Mouse (Mus musculus) limb, embryonic 14.5 days (tissue): ENCODE measurements at regions not wholly inside any gene's neighbourhood (a gene's known extent, or its start where the extent isn't known, plus 50 kb on each side); places are given as distances from the start of the nearest gene placed in this dataset.

Experiments
- ATAC-seq: fragments of 200-750 bp; cut with Nextera tagmentation; 2 replicates; pipeline ENCODE4 v1.8.0; 2017; ENCODE audit warnings: low read depth, moderate number of reproducible peaks, moderate TSS enrichment; ENCODE audit not compliant: low FRiP score
- DNase-seq: peaks from one replicate; pipeline ENCODE4 v3.0.0-alpha.2; 2015; ENCODE audit warnings: low spot score
- H3K27ac ChIP-seq: fragments of 300-500 bp; sonication (generic); replicated peaks from 2 replicates; pipeline ENCODE4 v1.5.1; 2014; ENCODE audit warnings: low read depth, mild to moderate bottlenecking, low read length, moderate library complexity, mixed read lengths
- H3K27me3 ChIP-seq: fragments of 300-500 bp; sonication (generic); 2 replicates; pipeline ENCODE4 v1.6.1; 2014; ENCODE audit warnings: low read length, mixed read lengths; ENCODE audit not compliant: control insufficient read depth, insufficient read depth
- H3K36me3 ChIP-seq: fragments of 300-500 bp; sonication (generic); 2 replicates; pipeline ENCODE4 v1.6.1; 2014; ENCODE audit warnings: mild to moderate bottlenecking, low read length, moderate library complexity, mixed read lengths; ENCODE audit not compliant: control insufficient read depth, insufficient read depth
- H3K4me1 ChIP-seq: fragments of 300-500 bp; sonication (generic); 2 replicates; pipeline ENCODE4 v1.6.1; 2014; ENCODE audit warnings: antibody characterized with exemption, low read length, mixed read lengths; ENCODE audit not compliant: control insufficient read depth, insufficient read depth
- H3K4me2 ChIP-seq: fragments of 300-500 bp; sonication (generic); replicated peaks from 2 replicates; pipeline ENCODE4 v1.6.1; 2014; ENCODE audit warnings: low read depth, mild to moderate bottlenecking, low read length, moderate library complexity; ENCODE audit not compliant: severe bottlenecking
- H3K4me3 ChIP-seq: fragments of 300-500 bp; sonication (generic); replicated peaks from 2 replicates; pipeline ENCODE4 v1.5.1; 2014; ENCODE audit warnings: low read length
- H3K9ac ChIP-seq: fragments of 300-500 bp; sonication (generic); 2 replicates; pipeline ENCODE4 v1.6.1; 2014; ENCODE audit warnings: mild to moderate bottlenecking, low read depth, low read length, moderate library complexity; ENCODE audit not compliant: severe bottlenecking
- H3K9me3 ChIP-seq: fragments of 300-500 bp; sonication (generic); 2 replicates; pipeline ENCODE4 v1.6.1; 2016; ENCODE audit warnings: low read length; ENCODE audit not compliant: control insufficient read depth
- POLR2A ChIP-seq: fragments of 200-500 bp; IDR thresholded peaks from 2 replicates; pipeline ENCODE4 v1.8.0; 2012; ENCODE audit warnings: inconsistent platforms, mild to moderate bottlenecking, moderate library complexity, borderline replicate concordance; ENCODE audit not compliant: insufficient read depth, insufficient read length; ENCODE audit errors: extremely low read depth
- WGBS: fragments of 180-500 bp; shearing (Covaris S2); extraction: QIAGEN DNeasy Blood & Tissue Kit; methylation state at CpG from one replicate; pipeline ENCODE4 v1.1.7; 2014; 5-methylcytosine and 5-hydroxymethylcytosine counted together

DNA sequence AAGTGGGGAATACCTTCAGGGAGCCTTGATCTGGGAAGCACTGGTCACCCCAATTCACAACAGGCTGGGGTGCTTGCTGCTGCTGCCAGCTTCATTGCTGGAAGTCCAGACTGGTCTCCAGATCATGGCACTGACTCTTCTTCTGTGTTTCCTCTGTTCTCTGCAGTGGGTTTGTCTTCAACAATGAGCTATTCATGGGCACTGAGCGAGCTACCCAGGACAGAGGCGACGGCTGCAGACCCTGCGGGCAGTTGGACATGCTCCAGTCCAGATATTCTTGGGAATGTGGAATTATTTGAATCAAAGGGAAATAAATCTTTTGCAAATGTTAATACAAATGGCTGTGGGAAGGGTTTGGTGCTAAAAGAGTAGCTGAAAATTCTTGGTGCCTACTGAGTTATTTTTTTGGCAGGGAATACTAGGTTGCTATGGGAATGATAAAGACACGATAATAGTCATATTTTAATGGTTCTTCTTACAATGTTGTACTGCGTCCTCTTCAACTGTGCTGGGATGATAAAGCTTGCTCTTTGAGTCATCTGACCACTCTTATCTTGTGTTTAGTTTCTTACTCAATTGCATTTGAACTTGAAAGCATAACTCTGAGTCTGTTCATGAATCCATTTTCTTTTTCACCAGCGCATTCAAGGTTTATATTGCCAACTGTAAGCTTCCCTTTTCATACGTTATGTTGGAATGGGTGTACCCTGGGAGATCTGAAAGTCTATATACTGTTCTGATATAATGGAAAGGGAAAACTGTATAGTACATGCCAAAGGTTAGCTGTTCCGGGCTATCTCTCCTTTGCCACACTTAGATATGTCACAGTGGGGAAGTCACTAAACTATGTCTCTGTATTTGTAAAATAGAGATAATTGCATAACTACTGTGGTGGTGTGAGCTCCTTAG lies 120.1 kb upstream of the Map3k1 start:
- 88% methylated on average over 9 of the region's 9 CpGs for WGBS

DNA sequence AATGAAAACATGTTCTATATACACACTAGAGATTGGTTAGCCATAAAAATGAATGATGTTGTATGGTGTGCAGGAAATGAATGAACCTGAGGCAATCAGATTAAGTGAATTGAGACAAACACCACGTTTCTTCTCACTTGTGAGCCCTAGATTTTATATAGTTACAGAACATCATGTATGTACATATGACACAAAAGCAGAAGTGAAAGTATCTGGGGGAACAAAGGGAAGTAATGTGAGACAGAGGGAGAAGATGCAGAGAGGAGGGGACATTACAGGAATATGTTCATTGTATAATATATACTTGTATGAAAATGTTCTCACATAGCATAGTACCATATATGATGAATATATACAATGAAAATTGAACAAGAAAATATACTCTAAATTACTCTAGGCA lies 121.1 kb upstream of the Map3k1 start:
- WGBS = 63% methylated on average over 1 of the region's 1 CpGs
- Histone ChIP-seq H3K4me1 (no peaks in the 10 kb centered on the region), H3K9me3 (no peaks in the 10 kb centered on the region), H3K4me2 (no peak overlapping the region), H3K9ac (no peak overlapping the region), H3K27me3 (no peaks in the 10 kb centered on the region), H3K4me3 (no peak overlapping the region), H3K36me3 (no peaks in the 10 kb centered on the region), H3K27ac (no peak overlapping the region)
- no peak for TF ChIP-seq POLR2A
- no peak for ATAC-seq
- no peak for DNase-seq

More for the DNA sequence above, 120.1 kb upstream of the Map3k1 start:
- Histone ChIP-seq H3K36me3 (no peaks in the 10 kb centered on the region), H3K27me3 (no peaks in the 10 kb centered on the region), H3K4me2 (no peak overlapping the region), H3K27ac (no peak overlapping the region), H3K9me3 (no peaks in the 10 kb centered on the region), H3K4me3 (no peak overlapping the region), H3K4me1 (no peaks in the 10 kb centered on the region), H3K9ac (no peak overlapping the region)
- no peak for DNase-seq
- no peak for TF ChIP-seq POLR2A
- no peak for ATAC-seq

- H3K9me3 ChIP-seq = no peaks in the 10 kb centered on the region
- no peaks in the 10 kb centered on the region for H3K36me3 ChIP-seq
- H3K27ac ChIP-seq = no peak overlapping the region
- no peak for DNase-seq
- H3K4me1 ChIP-seq = 0 out of 2 replicates have a peak, but pooled peaks cover 3% of the 10 kb centered on the region
- H3K4me3 ChIP-seq = no peak overlapping the region
- no peaks in the 10 kb centered on the region for H3K27me3 ChIP-seq
- no peak for TF ChIP-seq POLR2A
- WGBS = 93% methylated on average over 3 of the region's 3 CpGs
- no peak for ATAC-seq
- H3K4me2 ChIP-seq = no peak overlapping the region
- H3K9ac ChIP-seq = no peak overlapping the region
Observed at GRCm38 (mm10) chr13:111932464-111932863, 123.7 kb upstream of the Map3k1 start.

GRCm38 (mm10) chr13:111933526-111934240 lies 124.9 kb upstream of the Map3k1 start:
- H3K4me2 ChIP-seq = no peak overlapping the region
- ATAC-seq (no peak), DNase-seq (no peak)
- no peaks in the 10 kb centered on the region for H3K9me3 ChIP-seq
- no peak for TF ChIP-seq POLR2A
- no peaks in the 10 kb centered on the region for H3K27me3 ChIP-seq
- no peak overlapping the region for H3K9ac ChIP-seq
- H3K36me3 ChIP-seq = no peaks in the 10 kb centered on the region
- H3K4me3 ChIP-seq = no peak overlapping the region
- 0 out of 2 replicates have a peak, but pooled peaks cover 3% of the 10 kb centered on the region for H3K4me1 ChIP-seq
- 71% methylated on average over 8 of the region's 8 CpGs for WGBS
- no peak overlapping the region for H3K27ac ChIP-seq

- no peak overlapping the region for H3K4me2 ChIP-seq
- ATAC-seq (no peak), DNase-seq (no peak)
- H3K27me3 ChIP-seq = no peaks in the 10 kb centered on the region
- WGBS = 74% methylated on average over 1 of the region's 1 CpGs
- H3K36me3 ChIP-seq = no peaks in the 10 kb centered on the region
- no peak overlapping the region for H3K4me3 ChIP-seq
- no peak overlapping the region for H3K27ac ChIP-seq
- H3K4me1 ChIP-seq = 0 out of 2 replicates have a peak, but pooled peaks cover 3% of the 10 kb centered on the region
- no peak for TF ChIP-seq POLR2A
- H3K9me3 ChIP-seq = no peaks in the 10 kb centered on the region
- no peak overlapping the region for H3K9ac ChIP-seq
Observed at GRCm38 (mm10) chr13:111935721-111936080, 126.9 kb upstream of the Map3k1 start.
